Mouse (Mus musculus): Measurements from ENCODE around the gene Rad51b.

The Rad51b gene

DNA sequence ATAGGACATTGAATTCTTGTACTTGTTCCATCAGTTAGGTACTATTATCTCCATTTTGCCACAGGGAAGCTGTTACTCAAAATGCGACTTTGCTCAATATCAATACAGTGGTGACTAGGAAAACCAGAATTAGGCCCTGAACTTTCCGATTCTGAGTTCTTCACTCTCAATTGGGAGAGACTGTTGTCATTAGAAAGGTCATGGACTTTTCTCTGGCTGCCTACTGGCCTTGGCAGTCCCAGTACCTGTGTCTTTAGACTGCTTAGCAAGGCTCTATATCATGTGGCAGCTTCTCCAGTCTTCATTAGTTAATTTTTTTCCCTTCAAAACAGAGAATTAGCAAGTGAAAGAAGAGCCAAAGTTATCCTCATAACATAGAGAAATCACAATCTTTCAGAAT, 288.3 kb downstream of the Rad51b start:
- DNase-seq = no peak

DNA sequence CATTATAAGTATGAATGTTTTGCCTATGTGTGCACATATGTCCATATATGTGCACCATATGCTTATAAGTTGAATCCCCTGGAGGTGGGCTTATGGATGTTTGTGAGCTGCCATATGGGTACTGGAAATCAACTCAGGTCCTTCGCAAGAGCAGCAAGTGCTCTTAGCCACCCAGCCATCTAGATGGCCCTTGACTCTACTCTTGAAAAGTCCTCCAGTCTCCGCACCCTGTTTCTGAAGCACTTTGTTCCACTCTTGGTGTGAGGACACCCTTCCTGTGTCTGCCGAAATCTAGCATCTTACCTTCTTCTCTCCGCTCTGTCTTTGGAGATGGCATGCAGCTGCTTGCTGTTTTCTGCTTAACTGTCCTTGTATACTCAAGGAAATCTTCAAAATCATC, 291.7 kb downstream of the Rad51b start:
- no peak for DNase-seq

DNA sequence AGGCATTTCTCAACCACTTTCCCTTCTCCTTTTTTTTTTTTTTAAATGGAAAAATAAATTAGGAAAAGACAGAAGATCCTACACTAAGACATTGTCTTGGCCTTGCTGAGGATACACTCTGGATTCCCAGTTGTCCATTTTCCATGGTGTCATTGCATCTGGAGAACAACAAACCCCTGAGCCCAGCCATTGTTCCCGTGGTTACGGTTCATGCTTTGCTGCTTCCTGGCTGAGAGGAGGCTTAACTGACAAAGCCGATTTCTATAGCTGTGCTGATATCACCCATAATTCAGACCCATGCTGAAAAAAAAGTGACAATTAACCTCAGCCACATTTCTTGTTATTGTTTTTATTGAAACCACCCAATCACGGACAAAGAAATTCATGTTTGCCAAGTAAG, 295.1 kb downstream of the Rad51b start:
- DNase-seq = no peak

DNA sequence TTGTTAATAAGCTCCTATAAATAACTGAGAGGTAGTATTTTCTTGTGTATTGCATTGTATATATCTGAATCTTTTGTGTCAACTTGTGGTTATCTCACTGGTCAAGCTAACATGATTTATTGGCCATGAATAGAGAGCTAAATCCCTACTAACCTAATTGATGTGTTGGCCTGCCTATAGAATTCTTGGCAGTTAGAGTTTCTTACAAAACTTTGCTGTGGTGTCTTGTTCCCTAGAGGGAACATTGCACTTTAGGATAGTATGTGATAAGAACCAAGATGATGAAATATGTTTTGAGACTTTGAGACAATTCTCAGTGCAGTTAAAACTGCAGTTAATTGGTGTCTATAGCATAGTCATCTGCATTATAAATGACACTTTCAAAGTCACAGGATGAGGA, 299.8 kb downstream of the Rad51b start:
- DNase-seq = no peak

DNA sequence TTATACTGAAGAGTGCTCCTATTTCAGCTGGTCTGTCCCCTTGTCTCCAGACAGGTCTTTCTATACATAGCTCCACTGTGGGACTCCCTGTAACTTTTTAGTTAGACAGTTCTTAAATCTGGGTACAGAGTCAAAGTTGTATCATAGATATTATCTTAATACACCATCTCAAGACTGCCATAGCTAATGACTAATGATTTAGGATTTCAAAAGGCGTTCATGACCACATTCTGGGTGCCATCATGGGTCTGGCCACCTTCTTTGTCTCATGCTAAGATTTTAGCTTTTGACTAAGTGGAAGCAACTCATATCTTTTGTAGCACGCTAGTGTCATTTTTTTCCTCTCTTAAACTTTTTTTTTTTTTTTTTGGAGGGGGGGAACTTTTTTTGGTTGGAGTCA, 300.3 kb downstream of the Rad51b start:
- DNase-seq = no peak

DNA sequence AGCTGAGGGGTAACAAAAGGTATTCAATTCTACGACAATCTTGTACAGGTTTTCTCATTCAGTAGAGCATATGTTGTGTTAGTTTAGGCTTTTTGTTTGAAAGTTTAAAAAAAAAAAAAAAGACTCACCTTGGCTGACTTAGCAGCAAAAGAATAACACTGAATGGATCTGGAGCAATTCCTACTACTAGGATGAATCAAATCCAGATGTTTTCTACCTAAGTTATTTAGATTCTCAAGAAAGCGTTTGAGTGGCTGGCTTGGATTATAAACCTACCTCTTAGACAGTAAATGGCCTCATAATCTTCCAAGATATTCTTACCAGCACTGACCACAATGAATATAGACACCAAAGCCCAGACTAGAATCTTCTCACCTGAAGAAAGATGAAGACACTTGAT, 300.7 kb downstream of the Rad51b start:
- DNase-seq = no peak

DNA sequence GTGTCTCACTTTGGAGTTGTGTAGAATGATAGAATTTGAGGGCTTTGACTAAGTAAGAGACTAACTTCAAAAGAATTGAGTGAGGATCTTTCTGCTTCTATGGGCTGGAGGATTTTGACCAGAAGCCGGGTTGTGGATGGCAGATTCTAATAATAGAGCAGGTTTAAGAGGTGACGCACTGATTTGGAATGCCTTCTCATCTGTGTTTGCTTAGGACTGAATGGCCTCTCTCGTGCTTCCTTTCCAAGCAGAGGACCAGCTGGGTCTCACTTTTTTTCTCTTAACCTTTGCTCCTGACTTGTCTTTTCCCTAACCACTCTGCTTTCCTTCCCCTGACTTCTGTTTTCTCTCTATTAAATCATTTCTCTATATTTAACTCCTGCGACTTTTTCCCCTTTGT, 301.4 kb downstream of the Rad51b start:
- no peak for DNase-seq

DNA sequence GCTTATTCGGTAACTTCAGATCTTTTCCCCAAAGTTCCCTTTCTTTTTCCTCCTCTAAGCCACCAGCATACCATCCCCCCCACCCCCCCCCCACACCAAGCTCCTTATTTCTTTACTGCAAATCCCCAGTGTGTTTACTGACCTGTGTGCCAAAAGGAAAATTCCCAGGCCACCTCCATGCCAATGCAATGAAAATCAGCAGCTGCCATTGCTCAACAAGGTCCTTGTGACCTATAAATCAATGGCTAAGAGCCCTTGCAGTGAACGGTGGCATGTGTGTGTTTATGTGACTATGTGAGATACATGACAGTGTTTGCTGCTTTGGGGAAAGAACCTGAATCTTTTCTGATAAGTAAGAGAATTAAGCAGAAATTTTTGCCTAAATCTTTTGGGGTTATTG, 301.8 kb downstream of the Rad51b start:
- DNase-seq = peak; percentile 62

DNA sequence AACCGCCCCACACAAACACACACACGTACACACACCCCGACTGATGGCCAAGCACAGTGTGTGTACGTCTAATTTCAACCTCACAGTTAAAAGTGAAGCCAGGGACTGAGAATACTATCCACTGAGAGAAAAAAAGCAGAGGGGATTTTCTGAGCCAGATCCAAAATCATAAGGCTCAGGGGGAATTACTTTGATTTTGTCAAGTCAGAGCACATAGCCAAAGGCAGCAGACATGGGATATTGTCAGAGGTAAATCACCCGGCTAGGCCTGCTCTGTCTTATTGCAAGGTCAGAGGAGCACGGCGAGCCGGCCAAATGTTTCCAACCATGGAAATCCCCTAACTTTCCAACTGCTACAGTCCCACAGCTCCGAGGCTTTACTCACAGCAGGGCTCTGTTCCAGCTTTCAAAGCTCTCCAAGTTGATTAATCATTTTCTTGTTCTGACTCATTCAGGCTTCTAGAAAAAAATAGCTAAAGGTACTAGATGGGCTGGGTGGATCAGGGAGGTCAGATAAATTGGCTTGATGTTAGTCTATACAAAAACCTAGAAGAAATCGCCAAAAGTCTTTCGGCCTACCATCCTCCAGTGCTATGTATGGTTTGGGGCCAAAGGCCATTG, 303.2 kb downstream of the Rad51b start:
- peak; percentile 94 for DNase-seq

DNA sequence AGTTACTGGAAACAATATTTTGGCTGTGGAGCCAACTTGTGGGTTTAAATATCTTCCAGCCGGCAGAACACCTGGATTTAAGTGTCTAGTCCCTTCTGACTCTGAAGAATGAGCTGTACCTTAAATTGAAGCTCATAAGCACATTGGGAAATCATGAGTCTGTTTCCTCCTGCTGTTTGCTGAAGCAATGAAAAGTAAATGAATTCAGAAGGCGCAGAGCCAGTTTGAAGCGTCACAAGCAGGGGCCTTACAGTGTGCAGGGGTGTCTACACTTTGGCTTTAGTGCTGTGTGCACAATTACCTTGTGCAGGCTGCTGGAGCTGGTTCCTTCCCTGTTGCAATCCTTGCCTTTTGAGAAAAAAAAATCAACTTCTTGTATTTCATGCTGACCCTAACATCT, 305.6 kb downstream of the Rad51b start:
- DNase-seq = no peak

DNA sequence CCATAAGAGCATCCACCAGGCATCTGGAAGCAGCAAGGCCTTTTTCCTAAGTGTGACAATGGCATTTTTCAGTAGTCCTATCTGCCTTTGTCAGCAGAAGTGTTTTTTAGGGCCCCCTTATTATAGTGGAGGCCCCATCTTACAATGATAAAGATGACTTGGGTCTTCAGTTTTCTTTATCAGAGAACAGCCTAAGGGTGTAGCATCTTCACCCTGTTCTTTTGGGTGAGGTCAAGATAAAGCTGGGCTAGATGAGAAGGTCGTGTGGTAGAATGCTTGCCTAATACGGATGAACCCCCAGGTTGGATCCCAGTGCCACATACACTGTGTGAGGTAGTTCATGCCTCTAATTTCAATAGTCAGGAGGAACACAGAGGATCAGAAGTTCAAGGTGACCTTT, 307.8 kb downstream of the Rad51b start:
- no peak for DNase-seq

DNA sequence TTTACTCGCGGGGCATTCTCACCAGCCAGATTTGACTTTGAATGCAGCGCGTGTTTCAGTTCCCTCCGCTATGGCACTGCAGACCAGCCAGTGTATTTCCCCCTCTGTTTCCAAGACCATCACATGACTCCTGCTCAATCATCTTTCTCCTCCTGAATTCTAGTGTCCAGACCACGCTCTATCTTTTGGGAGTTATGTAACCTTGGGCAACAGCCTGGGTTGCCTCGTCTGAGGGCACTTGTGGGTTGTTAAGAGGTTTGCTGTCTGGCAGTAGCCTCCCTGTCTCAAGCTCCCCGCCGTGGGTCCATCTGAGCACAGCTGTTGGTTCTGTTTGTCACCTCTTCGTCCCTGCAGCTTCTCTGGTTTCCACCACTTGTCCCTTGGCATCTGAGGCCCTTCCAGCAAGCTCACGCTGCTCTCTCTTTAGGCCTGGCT, 309.1 kb downstream of the Rad51b start:
- no peak for DNase-seq

DNA sequence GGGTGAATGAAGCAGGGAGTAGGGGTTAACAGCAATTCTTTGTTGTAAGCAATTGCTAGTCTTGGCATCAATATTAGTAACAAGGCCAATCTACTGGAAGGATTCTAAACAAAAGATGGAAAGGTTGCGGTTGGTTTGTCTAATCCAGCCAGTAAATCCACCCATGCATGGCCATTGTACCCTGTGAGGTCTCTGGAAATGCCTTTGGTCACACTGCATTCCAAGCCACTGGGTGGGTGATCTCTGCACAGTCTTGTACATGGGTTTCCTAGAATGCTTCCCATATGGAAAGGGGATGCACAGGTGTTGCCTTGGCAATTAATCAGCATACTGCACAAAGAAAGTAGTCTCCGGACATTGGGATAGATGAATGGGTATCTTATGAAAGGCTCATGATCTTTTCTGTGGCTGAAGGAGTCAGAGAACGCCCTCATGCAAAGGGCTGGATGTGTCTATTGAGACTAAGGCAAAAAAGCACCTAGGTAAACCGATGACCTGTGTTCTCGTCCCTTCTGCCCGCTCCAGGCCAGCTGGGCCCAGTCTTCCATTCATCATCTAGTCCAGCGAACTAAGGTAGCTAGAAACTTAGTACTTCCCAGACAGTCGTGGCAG, 312.4 kb downstream of the Rad51b start:
- no peak for DNase-seq

DNA sequence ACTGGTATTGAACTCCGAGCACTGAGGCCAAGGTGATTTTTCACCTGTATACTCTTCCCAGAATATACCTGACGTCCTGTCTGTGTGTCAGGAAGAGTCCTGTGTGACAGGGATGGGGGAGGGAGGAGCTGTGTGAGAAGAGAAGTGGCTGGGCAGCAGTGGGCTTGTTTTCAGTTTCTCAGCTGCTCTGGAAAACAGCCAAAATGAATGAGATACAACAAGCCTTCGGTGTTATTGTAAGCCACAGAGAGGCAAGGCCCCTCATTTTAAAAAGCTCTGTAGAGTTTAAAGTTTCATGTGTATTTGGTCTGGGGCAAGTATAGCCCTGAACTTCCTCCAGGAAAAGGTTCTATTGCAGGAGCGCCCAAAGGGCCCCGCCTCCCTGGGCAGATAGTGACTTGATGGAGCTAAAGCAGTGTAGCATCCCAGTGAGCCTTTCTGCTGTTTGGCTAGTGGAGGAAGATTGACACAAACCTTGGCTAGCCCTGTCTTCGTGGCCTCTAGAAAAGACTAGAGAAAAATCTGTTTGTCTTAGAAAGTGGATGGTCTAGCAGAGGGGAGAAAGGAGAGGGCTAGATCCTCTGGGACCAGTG, 313.5 kb downstream of the Rad51b start:
- DNase-seq = no peak

DNA sequence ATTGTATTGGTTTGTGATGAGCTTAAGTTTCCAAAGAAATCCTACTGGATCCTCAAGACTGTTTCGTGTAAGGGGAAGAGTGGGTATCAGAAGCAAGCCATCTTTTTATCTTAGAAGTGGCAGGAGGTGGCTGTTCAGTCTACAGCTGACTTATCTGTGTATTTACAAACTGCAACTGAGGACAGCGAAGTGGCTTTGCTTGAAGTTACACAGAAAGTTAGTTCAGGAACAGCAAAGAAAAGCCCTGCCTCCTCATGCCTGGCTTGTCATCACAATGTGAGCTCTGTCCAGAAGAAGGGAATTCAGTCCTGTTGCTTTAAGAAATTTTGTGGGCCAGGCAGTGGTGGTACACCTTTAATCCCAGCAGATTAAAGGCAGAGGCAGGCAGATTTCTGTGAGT, 314.6 kb downstream of the Rad51b start:
- DNase-seq = no peak

DNA sequence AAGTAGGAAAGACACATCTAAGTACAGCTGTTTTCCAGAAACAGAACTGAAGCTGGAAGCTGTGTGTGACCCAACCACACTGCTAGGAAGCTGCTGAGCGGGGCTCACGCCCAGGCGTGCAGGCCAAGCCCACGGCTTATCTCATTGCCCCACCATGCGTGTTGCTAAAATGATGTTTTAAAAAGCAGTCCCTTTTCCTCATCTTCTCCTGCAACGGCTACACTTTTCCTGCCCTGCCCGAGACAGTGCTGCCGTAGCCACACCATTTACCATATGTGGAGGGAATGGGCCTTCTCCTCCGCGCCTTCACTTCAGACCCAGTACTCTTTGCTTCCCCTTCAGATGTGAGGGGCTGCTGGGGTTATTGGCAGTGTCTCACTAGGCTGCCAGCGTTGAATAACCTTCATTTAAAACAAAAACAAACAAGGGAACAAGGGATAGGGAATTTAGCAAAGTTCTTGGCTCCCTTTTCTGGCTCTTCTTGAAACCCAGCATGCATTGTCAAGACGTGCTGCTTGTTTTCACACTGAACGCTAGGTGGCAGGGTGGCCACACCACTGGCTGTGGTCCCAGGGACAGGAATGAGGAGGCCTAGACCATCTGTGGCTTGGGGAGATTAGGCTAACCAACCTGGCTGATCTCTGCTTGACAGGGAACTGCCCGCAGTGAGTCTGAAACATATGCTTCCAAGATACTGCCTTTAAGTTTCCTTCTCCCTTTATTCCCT, 315.4 kb downstream of the Rad51b start:
- peak; percentile 65 for DNase-seq

DNA sequence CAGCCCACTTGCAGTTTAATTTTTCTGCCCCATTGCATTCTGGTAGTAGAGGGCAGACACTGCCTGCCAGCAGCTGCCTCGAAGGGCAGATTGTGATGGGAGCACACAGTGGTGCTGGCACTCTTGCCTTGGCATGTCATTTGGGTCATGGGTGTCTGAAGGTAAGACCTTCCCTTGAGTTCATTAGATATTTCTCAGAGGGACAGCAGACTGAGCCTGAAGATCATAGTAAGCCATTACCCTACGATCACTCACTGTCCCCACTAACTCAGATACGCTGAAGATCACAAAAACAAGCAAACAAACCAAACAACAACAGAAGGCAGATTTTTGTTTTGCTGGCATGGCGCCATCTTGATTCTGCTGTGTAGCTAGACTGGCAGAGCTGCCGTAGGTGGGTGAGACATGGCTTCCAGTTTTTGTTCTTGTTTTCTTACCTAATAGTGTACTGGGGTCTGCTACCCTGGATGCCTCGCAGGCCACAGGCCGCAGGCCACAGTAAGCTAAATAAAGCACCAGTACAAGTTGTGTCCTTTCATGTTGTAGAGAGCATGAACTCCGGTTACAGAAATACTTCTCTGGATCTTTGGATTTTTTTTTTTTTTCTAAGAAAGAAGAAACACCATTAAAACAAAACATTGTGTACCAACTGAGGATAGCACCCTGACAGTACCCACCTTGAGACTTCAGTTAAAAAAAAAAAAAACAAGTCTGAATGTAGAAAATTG, 316.1 kb downstream of the Rad51b start:
- no peak for DNase-seq

DNA sequence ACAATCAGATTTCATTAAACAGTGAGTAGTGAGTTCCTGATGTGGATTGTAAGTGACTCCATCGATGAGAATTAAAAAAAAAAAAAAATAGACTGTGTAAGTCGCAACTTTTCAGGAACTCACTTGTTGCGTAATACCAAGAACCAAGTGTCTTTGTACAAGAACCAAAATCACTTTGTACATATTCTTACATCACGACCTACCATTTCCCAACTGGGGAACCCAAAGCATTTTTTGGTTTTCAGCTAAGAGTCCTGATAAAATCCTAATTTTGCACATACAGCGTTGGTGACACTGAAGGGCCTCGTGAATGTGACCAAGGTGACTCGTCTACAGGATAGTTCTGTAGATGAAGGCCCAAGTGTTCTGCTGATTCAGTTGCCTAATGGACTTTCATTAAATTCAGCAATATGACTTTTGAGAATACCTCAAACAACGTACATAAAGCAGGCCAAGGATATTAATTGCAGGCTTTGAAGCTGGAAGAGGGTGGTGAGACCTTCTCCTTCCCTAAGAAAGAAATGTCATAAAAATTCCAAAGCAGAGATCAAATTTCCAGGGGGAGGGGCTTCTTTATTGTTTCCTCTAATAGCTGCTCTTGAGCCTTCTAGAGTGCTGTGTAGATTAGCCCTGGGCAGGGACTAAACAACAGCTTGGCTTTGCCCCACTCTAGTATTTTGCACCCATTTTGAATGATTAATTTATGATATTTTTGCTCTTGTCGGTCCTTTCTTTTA, 316.9 kb downstream of the Rad51b start:
- DNase-seq = no peak

DNA sequence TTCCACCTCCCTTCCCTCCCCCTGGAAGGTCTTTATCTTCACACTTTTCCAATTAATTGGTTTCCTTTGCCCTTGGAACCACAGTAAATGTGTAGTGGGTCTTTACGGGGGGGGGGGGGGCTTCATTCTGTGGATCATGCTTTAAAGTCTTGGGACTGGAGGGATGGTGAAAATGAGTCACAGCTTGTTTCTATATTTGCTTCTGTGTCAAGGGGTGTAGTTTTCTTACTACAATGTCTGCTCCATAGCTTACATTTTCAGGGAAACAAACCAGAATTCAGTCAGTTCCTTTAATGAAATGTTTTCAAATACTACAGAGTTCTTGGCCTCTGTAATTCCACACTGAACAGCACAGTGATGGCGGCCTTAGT, 317.5 kb downstream of the Rad51b start:
- no peak for DNase-seq

DNA sequence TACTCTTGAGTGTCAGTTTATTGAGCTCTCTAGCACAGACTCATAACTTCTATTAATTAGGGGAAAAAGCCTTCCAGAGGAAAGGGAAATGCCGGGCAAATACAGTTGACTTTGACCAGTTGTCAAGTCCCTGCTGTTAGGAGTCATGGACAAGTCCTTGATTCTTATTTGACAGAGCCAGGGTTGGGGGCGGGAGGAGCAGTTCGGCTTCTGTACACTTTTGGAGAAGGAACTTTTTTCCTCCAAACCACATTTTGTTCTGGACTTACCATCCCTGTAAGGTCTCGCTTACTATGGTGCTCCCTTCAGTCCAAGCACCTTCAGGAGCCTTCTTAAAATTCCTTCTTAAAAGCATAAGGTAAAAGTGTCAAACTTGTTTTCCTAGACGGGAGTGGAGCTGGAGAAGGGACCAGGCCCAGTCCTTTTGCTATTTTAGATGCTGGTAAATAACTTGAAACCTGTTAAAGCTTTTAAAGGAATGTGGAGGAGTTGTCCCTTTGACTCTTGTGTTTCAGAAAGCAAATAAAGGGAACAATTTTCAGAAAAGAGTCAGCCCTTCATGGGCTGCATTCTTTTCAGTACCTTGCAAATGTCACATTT, 318.7 kb downstream of the Rad51b start:
- DNase-seq = no peak

DNA sequence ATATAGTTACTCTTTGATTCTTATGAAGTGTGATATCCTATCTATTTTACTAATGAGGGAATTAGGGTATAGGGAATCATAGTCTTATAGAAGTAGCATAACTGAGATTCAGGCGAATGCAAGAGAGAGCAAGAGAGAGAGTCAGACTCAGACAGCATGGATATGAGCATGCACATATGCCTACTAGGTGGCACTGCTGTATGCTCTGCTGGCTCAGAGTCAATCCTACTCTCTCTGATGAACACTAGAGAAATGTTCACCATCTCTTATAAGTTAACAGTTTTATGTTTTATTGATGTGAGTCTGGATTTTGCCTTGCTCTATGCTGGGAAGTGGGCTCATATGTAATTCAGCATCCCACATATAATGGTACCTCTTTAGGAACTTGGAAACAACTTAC, 321.9 kb downstream of the Rad51b start:
- no peak for DNase-seq

DNA sequence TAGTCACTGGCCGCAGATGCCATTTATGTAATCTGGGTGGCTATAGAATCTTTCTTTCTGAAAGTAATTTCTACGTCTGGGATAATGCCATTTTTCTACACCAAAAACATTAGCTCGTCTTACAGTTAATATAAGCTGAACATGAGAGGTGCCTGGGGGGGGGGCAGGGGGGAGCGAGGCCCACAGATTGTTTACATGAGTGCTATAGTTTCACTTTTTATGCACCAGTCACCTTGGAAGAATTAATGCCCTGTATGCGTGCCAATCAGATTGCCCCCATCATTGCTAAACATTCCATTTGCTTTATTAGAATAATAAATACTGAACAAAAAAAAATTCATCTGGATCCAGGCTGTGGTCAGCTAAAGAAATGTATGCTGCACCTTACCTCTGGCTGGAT, 323.6 kb downstream of the Rad51b start:
- no peak for DNase-seq

Data from kidney, adult 11 months (tissue).